Mouse (Mus musculus) hindbrain, embryonic 11.5 days (tissue): ENCODE results near the gene Faf2. TPM values are rescaled to one million over a fixed set of nuclear protein-coding genes. Genes with fewer than 3 reads are reported as not detected.

Experiments
- ATAC-seq: fragments of 200-750 bp; cut with Nextera tagmentation; 2 replicates; pipeline ENCODE4 v1.8.0; 2017; ENCODE audit warnings: mild to moderate bottlenecking, moderate TSS enrichment, moderate library complexity; ENCODE audit not compliant: low FRiP score
- DNase-seq: peaks from one replicate; pipeline ENCODE4 v3.0.0-alpha.2; 2015; ENCODE audit warnings: low spot score
- H3K27ac ChIP-seq: fragments of 300-500 bp; sonication (generic); 2 replicates; pipeline ENCODE4 v1.5.1; 2014; ENCODE audit warnings: mild to moderate bottlenecking, low read depth, low read length
- H3K27me3 ChIP-seq: fragments of 300-500 bp; sonication (generic); 2 replicates; pipeline ENCODE4 v1.6.1; 2014; ENCODE audit warnings: mild to moderate bottlenecking, low read length, moderate library complexity, mixed read lengths; ENCODE audit not compliant: control insufficient read depth, insufficient read depth
- H3K36me3 ChIP-seq: fragments of 300-500 bp; sonication (generic); 2 replicates; pipeline ENCODE4 v1.6.1; 2014; ENCODE audit warnings: mild to moderate bottlenecking, low read length, moderate library complexity, mixed read lengths; ENCODE audit not compliant: control insufficient read depth, insufficient read depth
- H3K4me1 ChIP-seq: fragments of 300-500 bp; sonication (generic); replicated peaks from 2 replicates; pipeline ENCODE4 v1.6.1; 2014; ENCODE audit warnings: low read length, mixed read lengths; ENCODE audit not compliant: control insufficient read depth, insufficient read depth
- H3K4me2 ChIP-seq: fragments of 300-500 bp; sonication (generic); replicated peaks from 2 replicates; pipeline ENCODE4 v1.6.1; 2014; ENCODE audit warnings: mild to moderate bottlenecking, low read depth, low read length
- H3K4me3 ChIP-seq: fragments of 300-500 bp; sonication (generic); 2 replicates; pipeline ENCODE4 v1.5.1; 2014; ENCODE audit warnings: low read depth, low read length
- H3K9ac ChIP-seq: fragments of 300-500 bp; sonication (generic); 2 replicates; pipeline ENCODE4 v1.6.1; 2014; ENCODE audit warnings: low read depth, low read length
- H3K9me3 ChIP-seq: fragments of 300-500 bp; sonication (generic); 2 replicates; pipeline ENCODE4 v1.6.1; 2016; ENCODE audit warnings: low read length; ENCODE audit not compliant: control insufficient read depth
- WGBS: fragments of 180-500 bp; shearing (Covaris S2); extraction: QIAGEN DNeasy Blood & Tissue Kit; methylation state at CpG from one replicate; pipeline ENCODE4 v1.1.7; 2014; 5-methylcytosine and 5-hydroxymethylcytosine counted together
- polyA plus RNA-seq: library from polyadenylated mRNA; unstranded; fragments of >200 nt; fragmentation: Nextera tagmentation; extraction: Ambion mirVana; gene quantifications from 2 replicates; pipeline ENCODE4 v1.2.1, GENCODE M21; 2014

Gene Faf2
- polyA plus RNA-seq, 1 experiment from 2014 or later = 116 TPM

DNA sequence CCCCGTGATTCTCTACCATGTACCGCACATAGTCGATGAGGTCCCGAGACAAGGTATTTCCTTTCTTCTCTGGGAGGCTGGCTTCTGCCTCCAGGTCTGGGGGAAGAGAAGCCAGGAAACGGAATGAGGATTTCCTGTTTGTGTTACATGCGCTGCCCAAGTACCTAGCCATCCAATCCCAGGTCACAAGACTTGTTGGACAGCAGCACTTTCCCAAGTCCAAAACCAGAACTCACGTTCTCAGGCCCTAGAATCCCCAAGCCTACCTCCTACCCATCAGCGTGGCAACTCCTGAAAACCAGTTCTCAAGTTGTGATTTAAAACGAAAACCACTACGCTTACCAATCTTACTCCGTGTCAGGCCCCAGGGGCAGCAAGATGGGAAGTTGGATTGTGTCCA is 35.8 kb upstream of the Faf2 start:
- no peaks in the 10 kb centered on the region for H3K27me3 ChIP-seq
- DNase-seq = no peak
- no peak overlapping the region for H3K9ac ChIP-seq
- no peaks in the 10 kb centered on the region for H3K9me3 ChIP-seq
- H3K4me3 ChIP-seq = no peak overlapping the region
- H3K27ac ChIP-seq = no peak overlapping the region
- H3K4me1 ChIP-seq = no peaks in the 10 kb centered on the region
- no peak for ATAC-seq
- H3K36me3 ChIP-seq = no peaks in the 10 kb centered on the region
- WGBS = 93% methylated on average over 11 of the region's 11 CpGs
- H3K4me2 ChIP-seq = no peak overlapping the region

GRCm38 (mm10) chr13:54589414-54589995 is 32.1 kb upstream of the Faf2 start:
- H3K36me3 ChIP-seq = no peaks in the 10 kb centered on the region
- peak overlapping the region; percentile 52 for H3K4me2 ChIP-seq
- no peak overlapping the region for H3K27ac ChIP-seq
- peak overlapping the region; percentile 75 for H3K4me3 ChIP-seq
- ATAC-seq (peak; percentile 25), DNase-seq (no peak)
- whole genome bisulfite sequencing = 2% methylated on average over 24 of the region's 24 CpGs
- H3K4me1 ChIP-seq = no peaks in the 10 kb centered on the region
- peak overlapping the region; percentile 53 for H3K9ac ChIP-seq
- no peaks in the 10 kb centered on the region for H3K27me3 ChIP-seq
- no peaks in the 10 kb centered on the region for H3K9me3 ChIP-seq

GRCm38 (mm10) chr13:54589996-54590951 is 31.3 kb upstream of the Faf2 start, which contains the start of the genes Nop16 and Higd2a:
Nop16 (minus strand) TSS chr13:54590090.
Higd2a (plus strand) TSS chr13:54590207.
- Histone ChIP-seq H3K27ac (peak within 1 kb of the TSS; percentile 19), H3K4me3 (peak within 1 kb of the TSS; percentile 75), H3K4me1 (no peaks in the 10 kb centered on the region), H3K27me3 (no peaks in the 10 kb centered on the region), H3K36me3 (no peaks in the 10 kb centered on the region), H3K9ac (peak within 1 kb of the TSS; percentile 76), H3K9me3 (no peaks in the 10 kb centered on the region), H3K4me2 (peak within 1 kb of the TSS; percentile 74)
- DNase-seq (peak; percentile 99), ATAC-seq (peak; percentile 98)
- WGBS = under 1% methylated on average over 51 of the region's 51 CpGs

GRCm38 (mm10) chr13:54591776-54592356 is 29.7 kb upstream of the Faf2 start:
- H3K4me1 ChIP-seq = no peaks in the 10 kb centered on the region
- no peak overlapping the region for H3K9ac ChIP-seq
- H3K4me2 ChIP-seq = no peak overlapping the region
- 91% methylated on average over 8 of the region's 8 CpGs for WGBS
- H3K27me3 ChIP-seq = no peaks in the 10 kb centered on the region
- no peak overlapping the region for H3K27ac ChIP-seq
- no peaks in the 10 kb centered on the region for H3K36me3 ChIP-seq
- H3K9me3 ChIP-seq = no peaks in the 10 kb centered on the region
- DNase-seq = no peak
- no peak for ATAC-seq
- no peak overlapping the region for H3K4me3 ChIP-seq

DNA sequence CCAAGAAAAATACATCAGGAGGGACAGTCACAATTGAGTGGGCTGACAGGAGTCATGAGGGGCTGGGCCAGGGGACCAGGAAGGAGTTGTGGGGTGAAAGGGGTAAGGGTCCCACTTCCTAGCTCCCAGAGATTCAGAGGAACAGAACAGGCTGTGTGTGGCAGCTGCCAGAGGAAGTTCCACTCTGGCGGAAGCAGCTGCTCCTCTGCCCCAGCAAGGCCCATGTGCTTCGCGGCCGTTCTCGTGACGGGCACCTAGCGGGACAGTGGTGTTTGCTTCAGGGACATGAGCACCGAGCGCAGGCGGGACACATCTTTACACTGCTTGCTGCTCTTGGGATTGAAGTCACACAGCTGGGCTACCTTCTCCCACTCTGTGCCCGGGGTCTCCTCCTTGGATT is 28.0 kb upstream of the Faf2 start:
- H3K9ac ChIP-seq = no peak overlapping the region
- no peak for ATAC-seq
- 91% methylated on average over 11 of the region's 11 CpGs for WGBS

DNA sequence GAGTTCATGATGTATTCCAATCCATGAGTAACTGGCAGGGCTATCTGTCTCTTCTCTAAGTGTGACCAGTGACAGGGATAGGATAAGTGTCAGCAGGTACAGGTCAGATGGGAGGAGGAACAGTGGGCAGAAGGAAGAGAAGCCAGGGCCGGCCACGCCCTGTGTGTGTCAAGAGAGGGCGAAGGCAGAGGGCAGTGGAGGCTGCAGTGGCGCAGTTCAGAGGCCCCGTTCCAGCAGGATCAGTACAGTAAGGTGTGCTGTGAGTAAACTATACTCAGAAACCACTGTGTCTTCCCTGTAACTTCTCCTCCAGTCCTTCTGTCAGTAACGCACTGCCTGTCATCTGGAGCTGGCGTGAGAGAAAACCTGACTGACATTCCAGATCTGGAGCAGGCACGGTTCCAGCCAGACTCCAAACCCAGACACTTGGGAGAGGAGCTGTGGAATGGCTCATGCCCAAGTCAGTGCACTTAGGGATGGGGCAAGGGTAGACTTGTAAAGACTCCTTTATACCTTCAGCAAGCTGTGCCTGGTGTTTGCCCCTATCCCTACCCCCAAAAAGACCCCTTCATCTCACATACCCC is 25.4 kb upstream of the Faf2 start:
- Histone ChIP-seq H3K27ac (no peak overlapping the region), H3K4me1 (no peaks in the 10 kb centered on the region), H3K9ac (no peak overlapping the region), H3K4me2 (no peak overlapping the region), H3K9me3 (no peaks in the 10 kb centered on the region), H3K27me3 (no peaks in the 10 kb centered on the region), H3K4me3 (no peak overlapping the region), H3K36me3 (no peaks in the 10 kb centered on the region)
- DNase-seq (no peak), ATAC-seq (no peak)
- WGBS = 75% methylated on average over 8 of the region's 8 CpGs

More for the DNA sequence above, 28.0 kb upstream of the Faf2 start:
- H3K4me3 ChIP-seq = no peak overlapping the region
- no peaks in the 10 kb centered on the region for H3K27me3 ChIP-seq
- no peaks in the 10 kb centered on the region for H3K36me3 ChIP-seq
- no peaks in the 10 kb centered on the region for H3K4me1 ChIP-seq
- DNase-seq = no peak
- H3K27ac ChIP-seq = no peak overlapping the region
- no peaks in the 10 kb centered on the region for H3K9me3 ChIP-seq
- no peak overlapping the region for H3K4me2 ChIP-seq

- no peaks in the 10 kb centered on the region for H3K9me3 ChIP-seq
- H3K4me2 ChIP-seq = no peak overlapping the region
- no peak overlapping the region for H3K9ac ChIP-seq
- no peaks in the 10 kb centered on the region for H3K4me1 ChIP-seq
- DNase-seq (no peak), ATAC-seq (no peak)
- H3K27me3 ChIP-seq = no peaks in the 10 kb centered on the region
- H3K36me3 ChIP-seq = no peaks in the 10 kb centered on the region
- no peak overlapping the region for H3K27ac ChIP-seq
- WGBS = 63% methylated on average over 5 of the region's 5 CpGs
- H3K4me3 ChIP-seq = no peak overlapping the region
These were observed 24.7 kb upstream of the Faf2 start for GRCm38 (mm10) chr13:54596870-54597269.

GRCm38 (mm10) chr13:54598622-54599143 is 22.9 kb upstream of the Faf2 start:
- ATAC-seq = no peak
- Histone ChIP-seq H3K4me1 (no peaks in the 10 kb centered on the region), H3K36me3 (no peaks in the 10 kb centered on the region), H3K27me3 (no peaks in the 10 kb centered on the region), H3K4me2 (no peak overlapping the region), H3K27ac (no peak overlapping the region), H3K9ac (no peak overlapping the region), H3K4me3 (no peak overlapping the region), H3K9me3 (no peaks in the 10 kb centered on the region)
- WGBS = 85% methylated on average over 12 of the region's 12 CpGs
- DNase-seq = no peak
